Mouse (Mus musculus): ENCODE results near the gene Cpb1.

Cpb1 gene

DNA sequence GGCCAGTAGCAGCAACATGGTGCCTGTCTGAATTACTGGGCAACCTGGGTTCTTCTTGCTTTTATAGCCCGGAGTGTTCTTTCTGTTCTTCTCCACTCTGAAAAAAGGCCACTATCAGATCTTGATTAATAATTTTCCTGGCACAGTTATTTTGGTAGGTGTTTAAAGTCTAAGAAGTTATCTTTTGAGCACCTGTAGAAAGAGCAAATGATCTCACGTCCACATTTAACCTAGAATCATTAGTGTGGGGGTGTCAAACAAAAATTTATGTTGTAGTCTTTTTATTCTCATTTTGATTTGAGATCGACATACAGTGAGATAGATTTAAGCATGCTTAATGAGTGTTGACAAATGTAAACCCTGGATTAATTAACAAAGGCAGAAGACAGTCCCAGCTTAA is at the start of gene Cpb1:
TSS of gene Cpb1 (minus strand) at position 101 of the 400 bp plus-strand sequence.
- DNase-seq: no peak

DNA sequence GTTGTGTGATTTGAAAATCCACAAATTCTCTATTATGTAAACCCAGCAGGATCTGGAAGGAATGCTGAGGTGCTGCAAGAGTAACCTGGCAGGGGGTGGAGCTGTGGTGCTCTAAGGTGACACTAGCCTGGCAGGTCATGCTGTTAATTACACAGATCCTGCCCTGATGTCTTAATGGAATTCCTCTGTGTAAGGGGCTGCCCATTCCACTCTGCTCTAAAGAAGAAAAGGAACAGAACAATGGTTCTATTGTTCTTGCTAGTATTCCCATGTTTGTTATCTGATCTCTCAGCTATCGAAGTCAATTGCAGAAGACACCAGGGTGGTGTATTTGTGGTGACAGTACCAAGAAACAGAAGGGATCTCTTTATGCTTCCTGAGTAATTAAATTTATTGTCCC is 41.7 kb upstream of the Cpb1 start:
- DNase-seq: no peak

DNA sequence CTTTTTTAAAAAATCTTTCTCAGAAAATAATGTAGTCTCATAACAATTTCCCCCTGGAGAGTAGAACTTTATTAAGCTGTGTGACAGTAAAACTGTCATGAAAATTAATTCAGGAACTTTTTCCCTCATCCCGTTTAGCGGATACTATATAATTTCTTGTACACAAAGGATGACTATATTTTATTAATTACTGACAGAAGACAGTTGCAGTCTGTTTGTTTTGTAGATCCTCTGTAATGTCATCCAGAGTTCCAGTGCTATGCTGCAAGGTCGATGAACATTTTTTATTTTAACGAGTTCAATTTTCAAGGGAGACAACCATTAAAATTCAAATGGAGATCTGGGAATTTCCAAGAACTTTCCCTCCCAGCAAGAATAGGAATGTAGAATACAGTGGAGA is 33.6 kb upstream of the Cpb1 start:
- no peak for DNase-seq

DNA sequence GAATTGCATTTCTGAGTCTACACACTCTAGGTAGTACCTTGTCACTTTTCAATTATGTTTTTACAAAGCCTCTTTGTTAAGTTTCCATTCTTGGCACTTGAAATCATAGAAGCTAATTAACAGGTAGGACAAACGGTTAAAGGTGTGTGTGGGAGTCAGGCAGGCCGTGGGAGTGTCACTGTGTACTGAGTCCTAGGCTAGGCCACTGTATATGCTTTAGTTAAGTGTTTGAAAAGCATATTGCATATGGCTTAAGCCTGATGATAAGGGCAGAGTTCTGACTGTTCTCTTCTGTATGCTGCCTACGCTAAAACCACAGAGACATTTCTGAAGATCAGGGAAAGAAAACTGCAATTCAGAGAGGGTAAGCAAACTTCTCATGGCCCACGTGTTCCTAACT is 31.7 kb upstream of the Cpb1 start:
- no peak for DNase-seq

DNA sequence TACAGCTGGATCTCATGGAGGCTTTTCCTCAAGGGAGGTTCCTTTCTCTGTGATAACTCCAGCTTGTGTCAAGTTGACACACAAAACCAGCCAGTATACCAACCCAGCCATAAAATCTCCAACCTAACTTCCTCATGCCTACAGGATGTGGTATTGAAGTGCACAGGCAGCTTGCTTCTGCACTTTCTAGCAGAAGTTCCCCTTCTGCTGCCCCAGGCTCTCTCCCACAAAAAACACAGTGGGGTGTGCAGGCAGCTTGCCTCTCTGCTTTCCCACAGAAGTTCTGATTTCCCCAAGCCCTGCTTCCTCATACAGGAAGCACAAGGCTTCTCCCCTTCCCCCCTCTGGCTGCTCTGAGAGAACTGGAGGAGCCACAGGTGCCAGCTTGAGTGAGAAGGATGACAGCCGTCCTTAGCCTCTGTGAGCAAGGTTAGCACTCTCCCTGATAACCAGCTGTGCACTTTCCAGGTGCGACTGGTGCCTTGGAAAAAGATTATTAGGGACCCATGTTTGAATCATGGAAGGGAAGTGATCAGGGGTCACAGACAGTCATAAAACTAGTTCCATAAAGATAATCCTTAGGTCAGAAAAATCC is 29.3 kb upstream of the Cpb1 start:
- DNase-seq: peak; percentile 97

DNA sequence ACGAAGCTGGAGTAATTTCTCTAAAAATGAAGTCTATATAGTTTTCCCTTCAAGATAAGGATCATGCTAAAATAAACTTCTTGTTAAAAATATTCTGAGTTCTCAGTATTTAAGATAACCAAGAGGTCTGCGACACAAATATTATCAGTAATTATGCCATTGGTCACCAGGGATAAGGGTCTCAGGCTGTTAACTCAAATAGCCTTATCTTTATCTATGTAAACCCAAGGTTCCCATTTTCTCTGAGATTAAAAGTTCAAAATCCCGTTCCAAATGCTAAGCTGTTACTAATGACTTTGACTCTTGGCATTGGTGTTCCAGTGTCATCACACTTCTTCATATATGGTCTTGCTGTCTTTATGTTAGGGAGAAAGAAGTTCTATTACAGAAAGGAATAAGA is 20.0 kb upstream of the Cpb1 start:
- no peak for DNase-seq

DNA sequence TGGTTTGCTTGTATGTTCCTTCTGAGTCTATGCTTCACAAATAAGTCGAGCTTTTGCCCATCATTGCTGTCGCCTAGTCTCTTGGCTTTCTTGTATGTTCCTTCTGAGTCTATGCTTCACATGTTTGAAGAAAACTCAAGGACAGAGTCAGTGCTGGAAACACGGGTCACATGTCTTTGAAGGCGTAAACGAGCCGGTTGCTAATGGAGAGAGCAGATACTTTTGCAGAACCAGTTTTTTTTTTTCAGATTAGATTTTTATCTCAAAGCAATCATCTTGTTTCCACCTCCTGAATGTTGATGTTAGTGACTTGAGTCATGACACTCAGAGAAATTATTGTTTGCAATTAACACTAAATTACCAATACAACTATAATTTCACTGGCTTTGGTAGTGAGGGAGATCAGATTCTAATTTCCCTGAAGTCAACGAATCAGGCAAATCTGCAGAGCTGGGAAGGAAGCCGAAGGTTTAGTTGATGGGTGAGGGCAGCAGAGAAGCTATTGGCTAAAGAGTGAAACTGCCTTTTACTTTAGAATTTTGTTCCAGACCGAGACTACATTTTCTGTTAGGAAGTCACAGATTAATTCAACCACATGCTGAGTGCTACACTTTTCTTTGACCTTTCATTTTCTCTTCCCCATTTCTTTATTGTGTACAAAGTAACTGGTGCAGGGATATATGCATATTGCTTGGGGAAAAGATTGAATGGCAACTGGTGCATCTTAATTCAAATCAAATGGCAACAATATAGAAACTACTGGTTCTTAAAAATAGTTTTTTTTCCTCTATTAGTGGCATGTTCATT is 19.2 kb upstream of the Cpb1 start:
- DNase-seq: peak; percentile 82

DNA sequence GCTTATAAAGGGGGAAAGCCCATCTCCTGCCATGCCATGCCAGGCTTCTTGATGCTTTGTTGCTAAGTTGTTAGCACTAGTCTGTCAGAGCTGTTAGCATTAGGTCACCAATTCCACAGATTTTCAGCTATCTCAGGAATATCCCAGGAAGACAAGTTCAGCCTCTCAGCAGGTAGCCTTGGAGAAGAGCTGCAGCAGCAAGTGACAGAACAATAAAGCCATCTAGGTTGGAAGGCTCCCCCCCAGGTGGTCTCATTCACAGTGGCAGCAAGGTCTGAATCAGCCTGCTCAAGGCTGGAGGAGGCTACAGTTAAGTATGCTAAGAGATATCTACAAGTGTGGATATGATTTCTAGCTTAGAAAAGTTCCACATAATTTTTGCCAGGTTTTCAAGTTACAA is 15.8 kb upstream of the Cpb1 start:
- DNase-seq: no peak

DNA sequence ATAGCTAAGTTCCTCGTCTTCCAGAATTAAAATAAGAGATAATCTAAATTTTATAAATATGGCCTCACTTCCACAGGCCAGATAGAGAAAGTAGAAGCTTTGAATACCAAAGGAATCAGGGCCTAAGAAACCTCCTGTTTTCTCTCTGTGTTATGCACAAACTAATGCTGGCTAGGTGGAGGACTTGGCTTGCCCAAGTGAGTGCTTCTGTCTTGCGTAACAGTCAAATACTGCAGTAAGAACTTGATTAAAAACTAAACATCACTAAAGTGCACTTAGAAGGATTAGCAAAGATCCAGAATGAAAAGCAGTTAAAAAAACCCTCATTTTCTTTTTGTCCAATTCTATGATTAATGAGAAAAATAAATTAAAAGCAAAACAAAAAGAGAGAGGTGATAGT is 13.2 kb upstream of the Cpb1 start:
- DNase-seq: no peak

DNA sequence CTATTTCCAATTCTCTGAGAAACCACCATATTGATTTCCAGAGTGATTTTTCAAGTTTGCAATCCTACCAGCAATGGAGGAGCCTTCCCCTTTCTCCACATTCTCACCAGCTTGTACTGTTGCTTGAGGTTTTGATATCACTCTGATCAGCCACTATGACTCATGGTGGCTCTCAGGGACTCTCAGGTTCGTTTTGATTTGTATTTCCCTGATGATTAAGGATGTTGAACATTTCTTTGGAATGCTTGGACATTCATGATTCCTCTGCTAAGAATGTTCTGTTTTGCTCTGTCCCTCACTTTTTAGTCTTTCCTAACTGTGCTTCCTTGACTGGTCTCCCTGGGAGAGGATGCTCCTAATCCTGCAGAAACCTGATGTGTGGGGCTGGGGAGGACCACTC is 6.3 kb upstream of the Cpb1 start:
- no peak for DNase-seq

DNA sequence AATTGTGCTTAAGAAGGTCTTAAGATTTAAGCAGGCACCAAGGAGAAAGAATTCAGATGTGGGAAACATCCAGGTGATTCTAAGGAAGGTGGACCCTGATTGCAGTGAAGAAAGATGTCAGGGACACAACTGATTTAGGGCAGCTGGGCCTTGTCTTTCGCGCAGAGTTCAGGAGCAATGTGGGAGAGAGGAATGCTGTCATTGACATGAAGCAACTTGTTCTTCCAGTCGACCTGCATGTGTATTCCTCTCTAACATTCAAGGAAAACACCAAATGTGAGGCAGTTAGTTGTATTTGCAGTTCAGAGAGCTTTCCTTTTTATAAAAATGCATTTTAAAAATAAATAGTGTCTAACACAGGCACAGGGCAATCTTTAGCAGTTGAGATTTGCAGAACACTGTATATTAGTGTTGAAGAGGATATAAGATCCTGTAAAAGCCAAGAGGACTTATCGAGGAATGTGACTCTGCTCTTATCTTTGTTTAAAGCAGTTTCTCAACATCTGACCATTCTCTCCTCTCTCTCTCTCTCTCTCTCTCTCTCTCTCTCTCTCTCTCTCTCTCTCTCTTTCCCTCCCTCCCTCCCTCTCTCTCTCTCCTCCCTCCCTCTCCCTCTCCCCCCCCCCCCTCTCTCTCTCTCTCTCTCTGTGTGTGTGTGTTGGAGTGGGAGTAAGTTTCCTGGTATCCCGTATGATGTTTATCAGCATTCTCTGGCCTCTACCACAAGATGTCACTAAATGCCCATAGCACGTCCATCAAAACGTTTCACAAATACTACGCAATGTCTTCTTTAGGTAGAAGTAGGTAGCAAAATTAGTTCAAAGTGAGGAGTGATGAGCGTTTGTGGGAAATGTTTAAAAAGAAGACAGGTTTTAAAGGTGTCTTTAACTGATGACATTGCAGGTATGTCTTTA is 20.7 kb downstream of the Cpb1 start:
- DNase-seq: no peak

DNA sequence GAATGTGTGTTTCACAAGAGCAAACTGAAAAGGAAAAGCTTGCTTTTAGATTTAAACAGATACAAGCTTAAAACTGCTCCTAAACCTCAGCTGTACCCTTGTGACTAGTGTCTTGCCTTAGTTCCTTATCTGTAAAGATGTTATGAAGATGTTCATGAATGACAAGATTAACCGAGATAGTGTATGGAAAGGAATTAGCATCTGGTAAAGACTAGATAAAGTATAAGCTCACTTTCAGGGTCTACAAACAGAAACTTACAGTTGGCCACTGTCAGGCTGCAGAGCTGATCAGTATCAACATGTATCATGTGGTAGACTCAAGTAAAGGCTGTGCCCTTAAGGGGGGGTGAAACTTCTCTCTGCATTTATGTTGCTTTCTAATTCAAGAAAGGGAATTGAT is 31.6 kb downstream of the Cpb1 start:
- DNase-seq: no peak

DNA sequence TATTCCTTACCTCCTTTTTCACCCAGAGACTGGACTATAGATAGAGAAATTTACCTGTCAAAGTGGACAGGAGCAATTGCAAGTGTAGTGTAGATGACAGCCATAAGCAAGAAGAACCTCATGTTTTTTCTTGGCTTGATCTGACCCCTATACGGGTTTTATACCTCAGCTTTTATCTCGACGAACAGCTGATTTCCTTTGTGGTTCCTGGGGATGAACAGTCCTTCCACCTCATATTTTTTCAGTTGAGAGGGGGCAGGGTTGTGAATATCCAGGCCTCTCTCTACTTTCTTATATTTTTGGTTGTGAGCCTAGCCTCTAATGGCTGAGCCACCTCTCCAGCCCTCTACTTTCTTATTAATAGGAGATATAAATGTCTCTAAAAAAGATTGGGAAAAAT is 33.5 kb downstream of the Cpb1 start, which contains the start of gene Cpa3:
TSS of gene Cpa3 (minus strand) at position 132 of the 400 bp plus-strand sequence.
- DNase-seq: no peak

DNA sequence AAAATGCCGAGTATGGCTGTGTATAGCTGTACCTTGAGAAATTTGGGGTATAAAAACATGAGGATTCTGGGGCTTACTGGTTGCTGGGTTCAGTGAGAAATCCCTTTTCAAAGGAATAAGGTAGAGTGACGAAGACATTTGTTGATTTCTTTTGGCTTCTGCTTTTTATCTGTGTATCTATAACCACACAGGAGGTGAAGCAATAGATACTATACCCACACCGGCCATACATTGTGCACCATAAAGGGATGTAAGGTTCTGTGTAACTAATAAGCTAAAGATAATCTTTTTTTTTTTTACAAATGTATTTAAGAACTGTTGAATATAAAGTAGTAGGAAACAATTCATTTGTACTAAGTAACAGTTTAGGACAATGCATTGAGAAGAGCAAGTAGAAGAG is 35.8 kb downstream of the Cpb1 start:
- no peak for DNase-seq

DNA sequence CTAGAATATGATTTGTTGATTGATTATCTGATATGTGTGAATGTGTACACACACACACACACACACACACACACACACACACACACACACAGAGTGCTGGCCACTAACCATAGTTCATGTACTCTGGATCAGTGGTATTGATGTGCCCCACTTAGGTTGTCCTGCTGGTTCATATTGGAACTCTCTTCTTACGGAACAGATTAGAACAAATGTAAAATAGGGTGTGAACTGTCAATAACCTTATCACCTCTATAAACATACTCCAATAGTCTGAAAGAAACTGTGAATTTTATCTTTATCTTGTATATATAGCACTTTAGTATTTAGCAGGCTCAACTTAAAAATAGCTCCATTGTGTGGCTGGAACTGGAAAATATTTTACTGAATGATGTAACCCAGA is 38.6 kb downstream of the Cpb1 start:
- DNase-seq: no peak

DNA sequence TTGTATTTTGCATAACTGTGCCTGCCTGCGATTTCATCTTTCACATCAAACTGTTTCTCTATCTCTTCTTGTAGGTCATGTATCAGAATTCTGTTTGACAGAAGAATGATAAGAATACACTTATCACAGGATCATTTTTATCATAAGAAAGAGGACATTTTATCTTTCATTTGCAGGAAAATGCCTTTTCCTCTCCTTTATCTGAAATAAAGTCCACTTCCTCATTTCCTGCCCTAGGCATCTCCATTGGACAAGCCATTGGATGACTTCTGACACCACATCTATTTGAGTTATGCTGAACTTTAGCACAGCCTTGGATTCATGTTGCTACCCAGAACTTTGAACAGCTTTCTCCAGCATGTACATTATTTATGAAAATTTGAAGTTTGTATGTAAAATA is 46.5 kb downstream of the Cpb1 start:
- DNase-seq: no peak

DNA sequence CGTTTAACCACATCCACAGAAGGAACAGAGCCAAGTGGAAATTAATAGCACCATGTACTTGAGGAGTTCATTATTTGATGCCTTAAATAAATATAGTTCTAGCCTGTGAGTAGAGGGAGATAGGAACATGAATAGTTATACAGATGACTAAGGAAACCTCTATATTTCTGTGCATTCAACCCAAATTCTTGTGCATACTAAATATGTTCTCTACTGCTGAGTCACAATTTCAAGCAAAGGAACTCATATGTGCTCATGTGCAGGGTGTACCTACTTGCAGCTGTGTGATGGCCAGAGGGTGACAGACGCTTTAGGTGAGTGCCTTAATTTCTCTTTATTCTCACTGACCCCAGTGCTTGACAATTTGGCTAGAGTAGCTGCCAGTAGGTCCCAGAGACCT is 50.1 kb downstream of the Cpb1 start:
- no peak for DNase-seq

DNA sequence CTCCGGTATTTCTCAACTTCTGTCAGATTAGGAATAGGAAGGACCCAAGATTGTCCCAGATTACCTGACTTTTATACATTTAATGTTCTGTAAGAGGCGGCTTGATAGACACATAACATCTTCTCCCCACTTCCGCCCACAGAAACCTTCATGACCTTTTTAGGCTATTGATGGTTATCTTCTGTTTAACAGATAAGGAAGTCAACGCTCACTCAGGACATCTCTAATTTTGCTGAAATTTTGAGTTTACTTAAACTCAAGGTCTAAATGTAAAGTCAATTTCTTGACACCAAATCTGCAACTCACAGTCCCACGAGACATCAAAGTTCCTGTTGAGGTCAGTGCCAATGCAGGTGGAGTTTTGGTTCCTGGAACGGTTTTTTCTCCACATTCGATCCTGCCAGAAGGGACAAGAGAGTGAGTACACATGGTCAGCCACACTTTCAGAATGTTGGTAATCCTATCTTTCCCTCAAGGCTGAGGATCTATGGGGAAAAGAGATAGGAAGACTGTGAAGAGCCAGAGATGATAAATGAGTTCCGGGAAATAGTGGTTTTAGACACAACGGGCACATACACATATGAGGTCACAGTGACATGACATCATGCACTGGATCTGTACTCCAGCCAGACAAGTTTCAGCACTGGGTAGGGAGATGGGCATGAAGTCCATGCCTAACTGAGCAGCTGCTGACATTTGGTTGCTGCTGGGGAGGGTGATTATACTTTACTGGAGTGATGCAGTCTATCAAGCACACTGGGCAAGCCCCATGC is 52.4 kb downstream of the Cpb1 start:
- DNase-seq: no peak

DNA sequence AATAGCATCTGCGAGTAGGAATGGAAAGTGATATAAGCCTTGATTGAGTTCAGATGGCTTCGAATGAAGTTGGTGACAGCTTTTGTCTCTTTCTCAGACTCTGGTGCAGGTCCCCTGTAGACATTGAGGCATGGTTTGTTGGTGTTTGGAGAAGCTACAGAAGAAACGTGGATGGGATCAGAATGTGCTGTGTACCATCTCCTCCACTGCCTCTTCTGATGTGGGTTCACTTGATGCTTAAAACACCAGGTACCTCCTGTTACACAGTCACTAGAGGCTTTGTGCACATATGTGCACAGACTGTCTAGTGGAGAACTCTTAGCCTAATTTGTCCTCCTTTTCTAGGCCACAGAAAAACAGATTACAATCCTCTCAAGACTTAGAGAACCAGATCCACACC is 53.4 kb downstream of the Cpb1 start:
- no peak for DNase-seq

DNA sequence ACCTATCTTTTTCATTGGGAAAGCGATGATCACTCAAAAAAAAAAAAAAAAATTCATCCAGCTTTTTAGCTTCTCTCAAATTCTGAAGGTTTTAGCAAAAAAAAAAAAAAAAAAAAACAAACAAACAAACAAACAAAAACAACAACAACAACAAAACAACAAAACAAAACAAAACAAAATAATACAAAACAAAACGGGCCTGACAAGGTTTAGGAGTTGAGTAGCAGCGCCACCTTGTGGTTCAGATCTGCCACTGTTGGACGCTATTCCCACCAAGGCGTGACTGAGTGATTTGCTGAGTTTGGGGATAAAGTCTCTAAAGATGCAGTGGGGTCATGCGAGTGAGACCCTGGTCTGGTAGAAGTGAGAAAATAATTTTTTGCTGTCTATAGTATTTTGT is 76.7 kb downstream of the Cpb1 start:
- no peak for DNase-seq

All from heart, adult 11 months (tissue).